In the genomic region with DNA sequence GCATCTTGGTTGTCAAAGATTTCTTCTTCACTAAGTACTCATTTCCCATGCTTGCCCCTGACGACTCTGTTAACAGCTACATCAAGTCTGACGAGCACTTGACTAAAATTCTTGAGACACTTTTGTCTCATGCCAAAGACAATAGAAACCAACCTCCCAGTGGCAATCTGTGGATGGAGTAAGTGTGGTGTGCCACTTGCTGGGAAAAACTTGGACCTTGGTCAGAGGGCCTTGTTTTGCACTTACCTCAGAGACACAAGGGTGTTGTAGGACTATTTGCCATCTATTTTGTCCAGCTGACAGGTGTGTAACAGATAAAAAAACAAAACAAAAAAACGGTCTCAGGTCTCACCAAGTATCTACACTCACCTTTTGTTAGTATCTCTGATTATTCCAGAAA, we compare ENCODE assay signal across 8 mouse cellular contexts. TPM values are rescaled to one million over a fixed set of nuclear protein-coding genes. Genes with fewer than 3 reads are reported as not detected.
DNase-seq lines count a peak whose midpoint lies in the region; ATAC-seq and TF ChIP-seq lines count a peak whose summit lies in the region.

No protein-coding gene starts in this region.

- WGBS in heart, embryonic 15.5 days, result 21% methylated on average over 3 of the region's 3 CpGs
- 12% methylated on average over 3 of the region's 3 CpGs for whole genome bisulfite sequencing in forebrain, embryonic 15.5 days
- WGBS in midbrain, embryonic 10.5 days, result 39% methylated on average over 3 of the region's 3 CpGs

- no peak for ATAC-seq in heart, embryonic 15.5 days (replicated peaks; ENCODE audit: insufficient number of reproducible peaks, insufficient read depth, low FRiP score, low read depth)
- no peak for ATAC-seq in forebrain, embryonic 15.5 days (replicated peaks)

- no peaks in the 10 kb centered on the region for H3K27me3 ChIP-seq in heart, embryonic 15.5 days
- no peaks in the 10 kb centered on the region for H3K27me3 ChIP-seq in forebrain, embryonic 15.5 days
- H3K27me3 ChIP-seq in midbrain, embryonic 10.5 days (ENCODE audit: low read depth, poor library complexity, severe bottlenecking), result no peaks in the 10 kb centered on the region

- peaks cover 46% of the 10 kb centered on the region for H3K4me1 ChIP-seq in heart, embryonic 15.5 days (replicated peaks)
- peaks cover 9 to 23% of the 10 kb centered on the region in 2 experiments; a peak in 3 of 4 replicates for H3K4me1 ChIP-seq in ES-E14 (ENCODE audit: control insufficient read depth in 2 of 2, insufficient read depth in 2 of 2, low read length in 2 of 2, poor library complexity in 1 of 2)
- peaks cover 44% of the 10 kb centered on the region for H3K4me1 ChIP-seq in forebrain, embryonic 15.5 days
- H3K4me1 ChIP-seq in midbrain, embryonic 10.5 days, result peaks cover 61% of the 10 kb centered on the region

- no peak overlapping the region for H3K4me3 ChIP-seq in heart, embryonic 15.5 days
- H3K4me3 ChIP-seq in ES-E14 (ENCODE audit: insufficient read depth in 1 of 2, low read depth in 1 of 2, low read length in 2 of 2, poor library complexity in 1 of 2, severe bottlenecking in 1 of 2), result no peak overlapping the region; a peak in 1 of 4 replicates
- H3K4me3 ChIP-seq in forebrain, embryonic 15.5 days, result no peak overlapping the region
- peak overlapping the region; percentile 28 for H3K4me3 ChIP-seq in midbrain, embryonic 10.5 days

- no peaks in the 10 kb centered on the region for H3K9me3 ChIP-seq in heart, embryonic 15.5 days (replicated peaks)
- no peaks in the 10 kb centered on the region for H3K9me3 ChIP-seq in ES-E14 (ENCODE audit: control insufficient read depth, insufficient read depth, low read depth, low read length)
- H3K9me3 ChIP-seq in forebrain, embryonic 15.5 days, result no peaks in the 10 kb centered on the region
- no peaks in the 10 kb centered on the region for H3K9me3 ChIP-seq in midbrain, embryonic 10.5 days (replicated peaks)

- H3K9ac ChIP-seq in heart, embryonic 15.5 days, result 0 out of 2 replicates have a peak overlapping the region, but pooled peaks have one; percentile 25
- H3K9ac ChIP-seq in ES-E14 (ENCODE audit: insufficient read depth, low read depth, low read length, poor library complexity, severe bottlenecking), result no peak overlapping the region
- no peak overlapping the region for H3K9ac ChIP-seq in forebrain, embryonic 15.5 days (replicated peaks)

- in situ Hi-C loops in ES-E14 (cut with MboI; ENCODE audit: low sequenced_read_pairs in 2 of 2, unreplicated experiment in 2 of 2), result loop anchor here in 1 of 2 experiments (10.0 kb wide), 1 partner anchor 149 kb away; no protein-coding TSS in a partner anchor

- DNase-seq in heart, adult 9 months (ENCODE audit: low spot score in 2 of 2), result no peak
- DNase-seq in ES-E14 (ENCODE audit: low read depth, low spot score), result no peak
- DNase-seq in midbrain, embryonic 10.5 days (ENCODE audit: low spot score), result no peak
- DNase-seq in layer of hippocampus, adult 18-20 months (ENCODE audit: low spot score in 2 of 2), result no peak
- DNase-seq in right cerebral cortex, adult 18-20 months, result no peak
- DNase-seq in frontal cortex, postnatal 36 days (ENCODE audit: low spot score in 2 of 2), result no peak

- peak overlapping the region; percentile 99 for H3K27ac ChIP-seq in heart, embryonic 15.5 days
- peak overlapping the region; percentile 41; the same call in 1 of the 2 replicates for H3K27ac ChIP-seq in ES-E14 (ENCODE audit: insufficient read depth, low read depth, low read length, poor library complexity, severe bottlenecking)
- H3K27ac ChIP-seq in forebrain, embryonic 15.5 days (replicated peaks), result peak overlapping the region; percentile 63
- peak overlapping the region; percentile 63; the same call in 1 of the 2 replicates for H3K27ac ChIP-seq in midbrain, embryonic 10.5 days (replicated peaks)

- H3K4me2 ChIP-seq in heart, embryonic 15.5 days, result peak overlapping the region; percentile 45
- no peak overlapping the region for H3K4me2 ChIP-seq in forebrain, embryonic 15.5 days (replicated peaks)

- H3K36me3 ChIP-seq in heart, embryonic 15.5 days, result peaks cover 16% of the 10 kb centered on the region
- peaks cover 18% of the 10 kb centered on the region for H3K36me3 ChIP-seq in ES-E14 (ENCODE audit: control insufficient read depth, insufficient read depth, low read length, poor library complexity, severe bottlenecking)
- H3K36me3 ChIP-seq in forebrain, embryonic 15.5 days, result peaks cover 21% of the 10 kb centered on the region
- H3K36me3 ChIP-seq in midbrain, embryonic 10.5 days, result peaks cover 31% of the 10 kb centered on the region

TF ChIP-seq in ES-E14, 5 proteins besides CTCF, POLR2A, EP300 and RAD21:
- TF ChIP-seq HCFC1 (IDR thresholded peaks at IDR 0.05; ENCODE audit: borderline replicate concordance, insufficient read depth, low read length), result no peak
- TF ChIP-seq CHD2 (IDR thresholded peaks at IDR 0.05; ENCODE audit: low read depth, low read length), result no peak
- TF ChIP-seq ZNF384 (IDR thresholded peaks at IDR 0.05; ENCODE audit: low read depth, low read length), result no peak
- TF ChIP-seq MAFK (IDR thresholded peaks at IDR 0.05; ENCODE audit: insufficient read depth, low read depth, low read length), result no peak
- TF ChIP-seq ZC3H11A (IDR thresholded peaks at IDR 0.05; ENCODE audit: borderline replicate concordance, low read depth, low read length), result no peak
TF ChIP-seq in ES-E14: peak in this region for 0.

RNA-seq across cellular contexts. Expression of a gene that starts 3.7 kb away (rescaled TPM):
- polyA plus RNA-seq in heart, embryonic 15.5 days (2015; fragmentation: Nextera tagmentation; extraction: Ambion mirVana), result 11.8 and 14.6 TPM in 2 replicates
- total RNA-seq in ES-E14 (2012; rRNA removed), result 11.6 and 14.5 TPM in 2 replicates
- 16.5 and 16.9 TPM in 2 replicates for polyA plus RNA-seq in forebrain, embryonic 15.5 days (2015; fragmentation: Nextera tagmentation; extraction: Ambion mirVana)
- polyA plus RNA-seq in midbrain, embryonic 10.5 days (2016; fragmentation: Nextera tagmentation; extraction: Ambion mirVana), result 18.7 and 19.5 TPM in 2 replicates
- total RNA-seq in layer of hippocampus, adult 18-20 months (2021), result 10 to 100 TPM in 1 of 2 experiments, 1 to 10 TPM in 1; 9.4 to 12.3 TPM

RNA-seq across cellular contexts. Expression of a gene that starts 26.2 kb away (rescaled TPM):
- 4.6 and 9.4 TPM in 2 replicates for polyA plus RNA-seq in heart, embryonic 15.5 days (2015; fragmentation: Nextera tagmentation; extraction: Ambion mirVana)
- total RNA-seq in ES-E14 (2012; rRNA removed), result 39.0 and 55.8 TPM in 2 replicates
- 4.9 and 6.3 TPM in 2 replicates for polyA plus RNA-seq in forebrain, embryonic 15.5 days (2015; fragmentation: Nextera tagmentation; extraction: Ambion mirVana)
- polyA plus RNA-seq in midbrain, embryonic 10.5 days (2016; fragmentation: Nextera tagmentation; extraction: Ambion mirVana), result 3.0 and 3.1 TPM in 2 replicates
- total RNA-seq in layer of hippocampus, adult 18-20 months (2021), result 10 to 100 TPM; 32.3 to 33.8 TPM

Comparison
In these comparisons a context has a peak if more than half of its experiments do, and no peak if none do; other contexts are left out.
1. H3K27ac ChIP-seq: peak in every context shown above with its lines; median percentile 99 in heart, embryonic 15.5 days; 63 in forebrain, embryonic 15.5 days; 63 in midbrain, embryonic 10.5 days; 41 in ES-E14.